Mouse (Mus musculus): Measurements from ENCODE around the gene Gas7. TPM values are rescaled to one million over a fixed set of nuclear protein-coding genes. Genes with fewer than 3 reads are reported as not detected.

The Gas7 gene
- total RNA-seq, 1 experiment = 2.4 TPM

- DNase-seq (ENCODE audit: low read depth, low spot score) = no peak
- Histone ChIP-seq H3K4me3 (ENCODE audit: insufficient read depth in 1 of 2, low read depth in 1 of 2, low read length in 2 of 2, poor library complexity in 1 of 2, severe bottlenecking in 1 of 2) (no peak overlapping the region), H3K36me3 (ENCODE audit: control insufficient read depth, insufficient read depth, low read length, poor library complexity, severe bottlenecking) (no peaks in the 10 kb centered on the region), H3K9ac (ENCODE audit: insufficient read depth, low read depth, low read length, poor library complexity, severe bottlenecking) (no peak overlapping the region), H3K4me1 (ENCODE audit: control insufficient read depth in 2 of 2, insufficient read depth in 2 of 2, low read length in 2 of 2, poor library complexity in 1 of 2) (no peaks in the 10 kb centered on the region), H3K27ac (ENCODE audit: insufficient read depth, low read depth, low read length, poor library complexity, severe bottlenecking) (no peak overlapping the region), H3K9me3 (ENCODE audit: control insufficient read depth, insufficient read depth, low read depth, low read length) (no peaks in the 10 kb centered on the region)
- in situ Hi-C loops (cut with MboI; ENCODE audit: low sequenced_read_pairs in 2 of 2, unreplicated experiment in 2 of 2) = no loop called here
- TF ChIP-seq MAFK (IDR thresholded peaks at IDR 0.05; ENCODE audit: insufficient read depth, low read depth, low read length) = no peak
- no peak for TF ChIP-seq ZC3H11A (IDR thresholded peaks at IDR 0.05; ENCODE audit: borderline replicate concordance, low read depth, low read length)
- no peak for TF ChIP-seq HCFC1 (IDR thresholded peaks at IDR 0.05; ENCODE audit: borderline replicate concordance, insufficient read depth, low read length)
- no peak for TF ChIP-seq CHD2 (IDR thresholded peaks at IDR 0.05; ENCODE audit: low read depth, low read length)
- TF ChIP-seq ZNF384 (IDR thresholded peaks at IDR 0.05; ENCODE audit: low read depth, low read length) = no peak
Observed at GRCm38 (mm10) chr11:67544656-67545432, 89.6 kb downstream of the Gas7 start.

DNA sequence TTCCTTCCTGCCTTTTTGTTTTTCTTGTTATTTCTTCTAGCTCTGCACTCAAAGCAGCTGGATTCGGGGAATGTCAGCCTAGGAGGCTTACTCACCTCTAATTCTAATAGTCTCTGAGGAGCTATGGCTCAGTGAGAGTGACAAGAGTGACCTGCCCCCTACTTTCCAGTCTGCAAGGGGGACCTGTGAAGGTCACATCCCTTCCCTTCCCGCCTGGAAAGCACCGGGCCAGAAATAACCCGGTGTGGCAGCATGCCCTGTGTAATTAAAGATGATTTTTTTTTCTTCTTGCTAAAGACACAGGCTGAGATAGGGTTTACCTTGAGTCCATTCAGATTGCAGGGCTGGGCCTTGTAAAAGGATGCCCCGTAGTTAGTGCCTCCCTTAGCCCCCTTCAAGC lies 91.3 kb downstream of the Gas7 start:
- Histone ChIP-seq H3K4me1 (ENCODE audit: control insufficient read depth in 2 of 2, insufficient read depth in 2 of 2, low read length in 2 of 2, poor library complexity in 1 of 2) (no peaks in the 10 kb centered on the region), H3K36me3 (ENCODE audit: control insufficient read depth, insufficient read depth, low read length, poor library complexity, severe bottlenecking) (no peaks in the 10 kb centered on the region), H3K9me3 (ENCODE audit: control insufficient read depth, insufficient read depth, low read depth, low read length) (no peaks in the 10 kb centered on the region), H3K27ac (ENCODE audit: insufficient read depth, low read depth, low read length, poor library complexity, severe bottlenecking) (no peak overlapping the region), H3K9ac (ENCODE audit: insufficient read depth, low read depth, low read length, poor library complexity, severe bottlenecking) (no peak overlapping the region), H3K4me3 (ENCODE audit: insufficient read depth in 1 of 2, low read depth in 1 of 2, low read length in 2 of 2, poor library complexity in 1 of 2, severe bottlenecking in 1 of 2) (no peak overlapping the region)
- DNase-seq (ENCODE audit: low read depth, low spot score) = no peak
- in situ Hi-C loops (cut with MboI; ENCODE audit: low sequenced_read_pairs in 2 of 2, unreplicated experiment in 2 of 2) = no loop called here
- TF ChIP-seq ZC3H11A (IDR thresholded peaks at IDR 0.05; ENCODE audit: borderline replicate concordance, low read depth, low read length) (no peak), ZNF384 (IDR thresholded peaks at IDR 0.05; ENCODE audit: low read depth, low read length) (no peak), HCFC1 (IDR thresholded peaks at IDR 0.05; ENCODE audit: borderline replicate concordance, insufficient read depth, low read length) (no peak), MAFK (IDR thresholded peaks at IDR 0.05; ENCODE audit: insufficient read depth, low read depth, low read length) (no peak), CHD2 (IDR thresholded peaks at IDR 0.05; ENCODE audit: low read depth, low read length) (no peak)

GRCm38 (mm10) chr11:67549306-67549705 lies 94.1 kb downstream of the Gas7 start:
- no peak for DNase-seq (ENCODE audit: low read depth, low spot score)
- no peak overlapping the region for H3K9ac ChIP-seq (ENCODE audit: insufficient read depth, low read depth, low read length, poor library complexity, severe bottlenecking)
- no peak overlapping the region for H3K4me3 ChIP-seq (ENCODE audit: insufficient read depth in 1 of 2, low read depth in 1 of 2, low read length in 2 of 2, poor library complexity in 1 of 2, severe bottlenecking in 1 of 2)
- H3K9me3 ChIP-seq (ENCODE audit: control insufficient read depth, insufficient read depth, low read depth, low read length) = no peaks in the 10 kb centered on the region
- no peak overlapping the region for H3K27ac ChIP-seq (ENCODE audit: insufficient read depth, low read depth, low read length, poor library complexity, severe bottlenecking)
- H3K36me3 ChIP-seq (ENCODE audit: control insufficient read depth, insufficient read depth, low read length, poor library complexity, severe bottlenecking) = no peaks in the 10 kb centered on the region
- in situ Hi-C loops (cut with MboI; ENCODE audit: low sequenced_read_pairs in 2 of 2, unreplicated experiment in 2 of 2) = no loop called here
- peaks cover 0 to 4% of the 10 kb centered on the region in 2 experiments; a peak in 2 of 4 replicates for H3K4me1 ChIP-seq (ENCODE audit: control insufficient read depth in 2 of 2, insufficient read depth in 2 of 2, low read length in 2 of 2, poor library complexity in 1 of 2)
- TF ChIP-seq ZNF384 (IDR thresholded peaks at IDR 0.05; ENCODE audit: low read depth, low read length) = no peak
- TF ChIP-seq ZC3H11A (IDR thresholded peaks at IDR 0.05; ENCODE audit: borderline replicate concordance, low read depth, low read length) = no peak
- TF ChIP-seq HCFC1 (IDR thresholded peaks at IDR 0.05; ENCODE audit: borderline replicate concordance, insufficient read depth, low read length) = no peak
- TF ChIP-seq MAFK (IDR thresholded peaks at IDR 0.05; ENCODE audit: insufficient read depth, low read depth, low read length) = no peak
- TF ChIP-seq CHD2 (IDR thresholded peaks at IDR 0.05; ENCODE audit: low read depth, low read length) = no peak

DNA sequence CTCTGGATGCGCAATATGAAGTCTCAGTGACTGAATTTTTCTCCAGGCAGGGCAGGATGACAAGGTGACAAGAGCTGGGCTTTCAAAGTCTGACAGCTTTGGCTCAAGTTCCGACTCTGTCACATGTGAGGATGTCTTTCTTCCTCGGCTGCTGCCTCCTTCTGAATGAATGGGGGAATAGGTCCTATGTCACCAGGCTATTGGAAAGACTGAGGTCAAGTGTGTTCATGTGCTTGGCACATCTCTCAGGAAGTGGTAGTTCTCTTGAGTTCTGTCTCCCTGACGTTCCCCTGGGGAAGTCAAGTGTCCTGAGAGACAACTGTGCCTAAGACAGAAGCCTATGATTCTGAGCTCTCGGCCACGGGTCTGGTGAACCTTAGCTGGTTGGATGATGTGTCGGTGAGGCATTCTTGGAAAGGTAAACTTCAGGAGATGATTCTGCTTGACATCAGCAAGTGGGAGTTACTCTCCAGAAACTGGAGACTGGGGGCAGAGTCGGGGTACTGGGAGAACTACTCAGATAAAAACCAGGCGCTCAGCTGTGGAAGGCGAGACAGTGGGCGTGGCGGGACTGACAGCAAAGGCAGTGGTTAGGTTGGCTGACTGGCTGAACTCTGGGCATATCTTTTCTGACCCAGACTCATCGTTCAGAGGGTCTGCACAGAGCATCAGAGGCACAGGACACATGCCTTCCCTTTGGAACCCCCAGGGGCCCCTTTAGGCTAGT lies 94.7 kb downstream of the Gas7 start:
- in situ Hi-C loops (cut with MboI; ENCODE audit: low sequenced_read_pairs in 2 of 2, unreplicated experiment in 2 of 2) = no loop called here
- Histone ChIP-seq H3K4me1 (ENCODE audit: control insufficient read depth in 2 of 2, insufficient read depth in 2 of 2, low read length in 2 of 2, poor library complexity in 1 of 2) (peaks cover 0 to 6% of the 10 kb centered on the region in 2 experiments; a peak in 2 of 4 replicates), H3K4me3 (ENCODE audit: insufficient read depth in 1 of 2, low read depth in 1 of 2, low read length in 2 of 2, poor library complexity in 1 of 2, severe bottlenecking in 1 of 2) (no peak overlapping the region), H3K9me3 (ENCODE audit: control insufficient read depth, insufficient read depth, low read depth, low read length) (no peaks in the 10 kb centered on the region), H3K9ac (ENCODE audit: insufficient read depth, low read depth, low read length, poor library complexity, severe bottlenecking) (no peak overlapping the region), H3K27ac (ENCODE audit: insufficient read depth, low read depth, low read length, poor library complexity, severe bottlenecking) (no peak overlapping the region), H3K36me3 (ENCODE audit: control insufficient read depth, insufficient read depth, low read length, poor library complexity, severe bottlenecking) (no peaks in the 10 kb centered on the region)
- no peak for DNase-seq (ENCODE audit: low read depth, low spot score)
- TF ChIP-seq CHD2 (IDR thresholded peaks at IDR 0.05; ENCODE audit: low read depth, low read length) (no peak), ZC3H11A (IDR thresholded peaks at IDR 0.05; ENCODE audit: borderline replicate concordance, low read depth, low read length) (no peak), ZNF384 (IDR thresholded peaks at IDR 0.05; ENCODE audit: low read depth, low read length) (no peak), HCFC1 (IDR thresholded peaks at IDR 0.05; ENCODE audit: borderline replicate concordance, insufficient read depth, low read length) (no peak), MAFK (IDR thresholded peaks at IDR 0.05; ENCODE audit: insufficient read depth, low read depth, low read length) (no peak)

Data from ES-E14 (cell line).